Mouse (Mus musculus): ENCODE data around the gene Ccdc13. TPM values are rescaled to one million over a fixed set of nuclear protein-coding genes. Genes with fewer than 3 reads are reported as not detected.

Ccdc13 gene
- polyA plus RNA-seq, 1 experiment from 2014 or later = 0.39 TPM

DNA sequence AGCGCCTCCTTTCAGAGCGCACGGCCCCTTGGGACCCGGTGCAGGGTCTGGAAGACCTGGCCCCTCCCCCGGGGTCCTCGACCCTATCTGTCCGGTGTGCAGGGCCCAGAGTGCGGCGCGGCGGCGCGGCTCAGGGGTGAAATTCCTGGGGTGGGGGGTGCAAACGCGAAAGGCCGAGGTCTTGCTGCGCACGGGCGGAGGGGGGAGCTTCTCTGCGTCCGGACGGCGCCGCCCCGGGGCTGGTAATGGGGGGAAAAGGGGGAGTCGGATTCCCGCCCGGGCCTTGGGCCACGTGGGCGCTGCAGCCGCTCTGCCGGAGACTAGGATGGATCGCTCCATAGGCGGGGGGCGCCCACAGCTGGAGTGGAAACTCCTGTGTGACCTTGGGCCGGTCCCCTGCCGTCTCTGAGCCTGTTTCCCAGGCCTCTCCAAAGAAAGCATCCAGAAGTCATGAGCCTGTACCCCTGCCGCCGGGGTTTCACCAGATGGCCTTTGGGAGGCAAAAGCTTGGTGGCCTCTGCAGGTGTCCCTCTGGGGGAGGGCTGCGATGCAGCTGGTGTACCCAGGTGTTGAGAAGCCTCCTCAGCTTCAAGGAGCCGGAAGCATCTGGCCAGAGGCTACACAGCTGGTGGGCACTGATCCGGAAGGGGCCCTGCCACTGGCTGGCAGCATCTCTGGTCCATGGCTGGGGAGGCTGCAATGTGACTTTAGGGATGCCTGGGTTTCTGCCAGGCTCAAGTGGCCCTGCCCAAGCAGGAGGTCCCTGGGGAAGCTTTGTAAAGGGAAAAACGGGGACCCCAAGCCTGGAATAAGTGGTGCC, 78.8 kb downstream of the Ccdc13 start:
- H3K4me1 ChIP-seq (ENCODE audit: insufficient read depth) = 0 out of 2 replicates have a peak, but pooled peaks cover 8% of the 10 kb centered on the region
- peak; percentile 64 for ATAC-seq (ENCODE audit: insufficient read depth)
- peaks cover 45% of the 10 kb centered on the region for H3K36me3 ChIP-seq (ENCODE audit: insufficient read depth)
- H3K9me3 ChIP-seq (ENCODE audit: low read depth, low read length) = no peaks in the 10 kb centered on the region
- no peak for TF ChIP-seq CTCF (IDR thresholded peaks at IDR 0.05; ENCODE audit: low read depth)
- H3K27me3 ChIP-seq (ENCODE audit: insufficient read depth, low read length) = no peaks in the 10 kb centered on the region
- H3K4me2 ChIP-seq = peak overlapping the region; percentile 94
- H3K27ac ChIP-seq (ENCODE audit: low read depth) = peak overlapping the region; percentile 96
- peak overlapping the region; percentile 95 for H3K9ac ChIP-seq
- H3K4me3 ChIP-seq (ENCODE audit: low read depth, low read length) = peak overlapping the region; percentile 83
- 2% methylated on average over 43 of the region's 43 CpGs for WGBS
- peak; percentile 85 for DNase-seq

- H3K4me2 ChIP-seq = peak within 1 kb of the TSS; percentile 94
- H3K9me3 ChIP-seq (ENCODE audit: low read depth, low read length) = no peaks in the 10 kb centered on the region
- under 1% methylated on average over 88 of the region's 97 CpGs for WGBS
- no peaks in the 10 kb centered on the region for H3K27me3 ChIP-seq (ENCODE audit: insufficient read depth, low read length)
- peak within 1 kb of the TSS; percentile 95 for H3K9ac ChIP-seq
- peak within 1 kb of the TSS; percentile 83 for H3K4me3 ChIP-seq (ENCODE audit: low read depth, low read length)
- TF ChIP-seq CTCF (IDR thresholded peaks at IDR 0.05; ENCODE audit: low read depth) = no peak
- DNase-seq (peak; percentile 84), ATAC-seq (ENCODE audit: insufficient read depth) (peak; percentile 75)
- peak within 1 kb of the TSS; percentile 96 for H3K27ac ChIP-seq (ENCODE audit: low read depth)
- peaks cover 47% of the 10 kb centered on the region for H3K36me3 ChIP-seq (ENCODE audit: insufficient read depth)
- 0 out of 2 replicates have a peak, but pooled peaks cover 8% of the 10 kb centered on the region for H3K4me1 ChIP-seq (ENCODE audit: insufficient read depth)
Observed at GRCm38 (mm10) chr9:121759091-121760081, 79.9 kb downstream of the Ccdc13 start, which contains the start of gene Zfp651. Zfp651 (plus strand) TSS chr9:121759330.

- H3K4me3 ChIP-seq (ENCODE audit: low read depth, low read length) = peak overlapping the region; percentile 83
- H3K9me3 ChIP-seq (ENCODE audit: low read depth, low read length) = no peaks in the 10 kb centered on the region
- no peaks in the 10 kb centered on the region for H3K27me3 ChIP-seq (ENCODE audit: insufficient read depth, low read length)
- H3K27ac ChIP-seq (ENCODE audit: low read depth) = 0 out of 2 replicates have a peak overlapping the region, but pooled peaks have one; percentile 42
- TF ChIP-seq CTCF (IDR thresholded peaks at IDR 0.05; ENCODE audit: low read depth) = no peak
- peak overlapping the region; percentile 95 for H3K9ac ChIP-seq
- H3K4me1 ChIP-seq (ENCODE audit: insufficient read depth) = 0 out of 2 replicates have a peak, but pooled peaks cover 8% of the 10 kb centered on the region
- ATAC-seq (ENCODE audit: insufficient read depth) (no peak), DNase-seq (peak; percentile 22)
- peak overlapping the region; percentile 94 for H3K4me2 ChIP-seq
- WGBS = 45% methylated on average over 10 of the region's 10 CpGs
- H3K36me3 ChIP-seq (ENCODE audit: insufficient read depth) = peaks cover 47% of the 10 kb centered on the region
Observed at GRCm38 (mm10) chr9:121757835-121758814, 81.1 kb downstream of the Ccdc13 start.

DNA sequence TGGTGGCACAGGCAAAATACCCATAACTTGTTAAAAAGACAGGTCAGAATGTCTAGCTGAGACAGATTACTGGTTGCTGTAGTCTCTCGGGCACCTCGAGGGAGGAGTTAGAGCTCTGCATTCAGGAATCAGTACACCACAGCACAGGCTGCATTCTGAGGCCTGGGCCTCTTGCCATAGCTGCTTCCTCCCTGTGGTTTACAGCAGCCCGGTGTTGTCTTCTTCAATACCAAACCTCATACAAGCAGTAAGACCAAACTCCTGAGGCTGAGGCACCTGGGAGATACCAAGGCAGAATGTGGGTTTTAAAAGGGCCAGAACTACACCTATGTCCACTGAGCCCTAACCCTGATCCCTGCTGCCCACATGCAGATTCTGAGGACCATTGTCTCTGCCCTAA, 81.8 kb downstream of the Ccdc13 start:
- Histone ChIP-seq H3K4me3 (ENCODE audit: low read depth, low read length) (no peak overlapping the region), H3K4me2 (no peak overlapping the region), H3K9me3 (ENCODE audit: low read depth, low read length) (no peaks in the 10 kb centered on the region), H3K4me1 (ENCODE audit: insufficient read depth) (0 out of 2 replicates have a peak, but pooled peaks cover 8% of the 10 kb centered on the region), H3K36me3 (ENCODE audit: insufficient read depth) (peaks cover 46% of the 10 kb centered on the region), H3K27ac (ENCODE audit: low read depth) (0 out of 2 replicates have a peak overlapping the region, but pooled peaks have one; percentile 42), H3K9ac (no peak overlapping the region), H3K27me3 (ENCODE audit: insufficient read depth, low read length) (no peaks in the 10 kb centered on the region)
- TF ChIP-seq CTCF (IDR thresholded peaks at IDR 0.05; ENCODE audit: low read depth) = no peak
- no peak for ATAC-seq (ENCODE audit: insufficient read depth)
- WGBS = 48% methylated on average over 3 of the region's 3 CpGs
- peak; percentile 32 for DNase-seq

- 0 out of 2 replicates have a peak, but pooled peaks cover 8% of the 10 kb centered on the region for H3K4me1 ChIP-seq (ENCODE audit: insufficient read depth)
- H3K27ac ChIP-seq (ENCODE audit: low read depth) = no peak overlapping the region
- H3K36me3 ChIP-seq (ENCODE audit: insufficient read depth) = peaks cover 51% of the 10 kb centered on the region
- ATAC-seq (ENCODE audit: insufficient read depth) (no peak), DNase-seq (no peak)
- no peaks in the 10 kb centered on the region for H3K9me3 ChIP-seq (ENCODE audit: low read depth, low read length)
- 82% methylated on average over 3 of the region's 3 CpGs for WGBS
- H3K9ac ChIP-seq = no peak overlapping the region
- H3K4me2 ChIP-seq = no peak overlapping the region
- H3K4me3 ChIP-seq (ENCODE audit: low read depth, low read length) = no peak overlapping the region
- TF ChIP-seq CTCF (IDR thresholded peaks at IDR 0.05; ENCODE audit: low read depth) = no peak
- no peaks in the 10 kb centered on the region for H3K27me3 ChIP-seq (ENCODE audit: insufficient read depth, low read length)
Observed at GRCm38 (mm10) chr9:121756785-121757184, 82.5 kb downstream of the Ccdc13 start.

DNA sequence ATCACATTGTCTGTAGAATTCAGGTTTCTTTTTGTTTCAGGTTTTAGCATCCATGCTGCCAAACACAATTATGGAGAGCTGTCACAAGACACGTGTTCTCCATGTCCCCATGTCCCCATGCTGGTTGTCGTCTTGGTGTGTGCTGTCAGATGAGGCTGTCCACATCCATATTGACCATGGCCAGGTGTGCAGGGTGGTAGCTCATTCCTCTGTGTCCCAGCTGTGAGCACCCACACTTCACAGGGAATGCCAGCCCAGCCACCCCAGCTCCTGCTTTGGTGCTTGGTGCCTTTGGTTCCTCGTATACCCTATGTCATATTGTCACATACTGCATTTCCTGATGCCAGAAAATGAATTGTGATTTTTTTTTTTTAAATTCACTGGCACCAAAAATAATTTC, 84.6 kb downstream of the Ccdc13 start:
- no peaks in the 10 kb centered on the region for H3K27me3 ChIP-seq (ENCODE audit: insufficient read depth, low read length)
- DNase-seq (no peak), ATAC-seq (ENCODE audit: insufficient read depth) (no peak)
- H3K4me3 ChIP-seq (ENCODE audit: low read depth, low read length) = no peak overlapping the region
- H3K36me3 ChIP-seq (ENCODE audit: insufficient read depth) = peaks cover 72% of the 10 kb centered on the region
- no peaks in the 10 kb centered on the region for H3K9me3 ChIP-seq (ENCODE audit: low read depth, low read length)
- TF ChIP-seq CTCF (IDR thresholded peaks at IDR 0.05; ENCODE audit: low read depth) = no peak
- no peak overlapping the region for H3K4me2 ChIP-seq
- no peak overlapping the region for H3K9ac ChIP-seq
- 0 out of 2 replicates have a peak, but pooled peaks cover 5% of the 10 kb centered on the region for H3K4me1 ChIP-seq (ENCODE audit: insufficient read depth)
- H3K27ac ChIP-seq (ENCODE audit: low read depth) = no peak overlapping the region
- 86% methylated on average over 3 of the region's 3 CpGs for WGBS

Measured in lung, embryonic 14.5 days (tissue).